Mouse (Mus musculus) midbrain, embryonic 16.5 days (tissue): ENCODE measurements around the gene Tex26. TPM values are rescaled to one million over a fixed set of nuclear protein-coding genes. Genes with fewer than 3 reads are reported as not detected.

Source experiments
- ATAC-seq: fragments of 200-750 bp; cut with Nextera tagmentation; 2 replicates; pipeline ENCODE4 v1.8.0; 2017; ENCODE audit warnings: moderate TSS enrichment
- H3K27ac ChIP-seq: fragments of 300-500 bp; sonication (generic); 2 replicates; pipeline ENCODE4 v1.5.1; 2014; ENCODE audit warnings: mild to moderate bottlenecking, low read length, mixed read lengths
- H3K27me3 ChIP-seq: fragments of 300-500 bp; sonication (generic); 2 replicates; pipeline ENCODE4 v1.6.1; 2014; ENCODE audit warnings: low read depth, low read length, mixed read lengths; ENCODE audit not compliant: control insufficient read depth, insufficient read depth
- H3K36me3 ChIP-seq: fragments of 300-500 bp; sonication (generic); 2 replicates; pipeline ENCODE4 v1.6.1; 2014; ENCODE audit warnings: mild to moderate bottlenecking, low read length, moderate library complexity, mixed read lengths; ENCODE audit not compliant: control insufficient read depth, insufficient read depth
- H3K4me1 ChIP-seq: fragments of 300-500 bp; sonication (generic); 2 replicates; pipeline ENCODE4 v1.6.1; 2014; ENCODE audit warnings: mild to moderate bottlenecking, low read length, mixed read lengths; ENCODE audit not compliant: control insufficient read depth, insufficient read depth
- H3K4me2 ChIP-seq: fragments of 300-500 bp; sonication (generic); 2 replicates; pipeline ENCODE4 v1.6.1; 2014; ENCODE audit warnings: mild to moderate bottlenecking, low read length, mixed read lengths
- H3K4me3 ChIP-seq: fragments of 300-500 bp; sonication (generic); 2 replicates; pipeline ENCODE4 v1.5.1; 2014; ENCODE audit warnings: low read depth, mild to moderate bottlenecking, low read length, moderate library complexity, mixed read lengths
- H3K9ac ChIP-seq: fragments of 300-500 bp; sonication (generic); 2 replicates; pipeline ENCODE4 v1.6.1; 2014; ENCODE audit warnings: low read depth, low read length, mixed read lengths
- H3K9me3 ChIP-seq: fragments of 300-500 bp; sonication (generic); replicated peaks from 2 replicates; pipeline ENCODE4 v1.6.1; 2014; ENCODE audit warnings: mild to moderate bottlenecking, low read length, mixed read lengths; ENCODE audit not compliant: control insufficient read depth, poor library complexity, severe bottlenecking
- WGBS: fragments of 180-500 bp; shearing (Covaris S2); extraction: QIAGEN DNeasy Blood & Tissue Kit; methylation state at CpG from one replicate; pipeline ENCODE4 v1.1.7; 2014; 5-methylcytosine and 5-hydroxymethylcytosine counted together
- polyA plus RNA-seq: library from polyadenylated mRNA; unstranded; fragments of >200 nt; fragmentation: Nextera tagmentation; extraction: Ambion mirVana; gene quantifications from 2 replicates; pipeline ENCODE4 v1.2.1, GENCODE M21; 2015

Tex26 gene
- polyA plus RNA-seq, 1 experiment from 2014 or later, result 2.0 TPM

GRCm38 (mm10) chr5:149508094-149509029 lies 68.9 kb downstream of the Tex26 start:
- no peak overlapping the region for H3K4me2 ChIP-seq
- WGBS, result 84% methylated on average over 20 of the region's 20 CpGs
- H3K27ac ChIP-seq, result no peak overlapping the region
- H3K36me3 ChIP-seq, result no peaks in the 10 kb centered on the region
- peaks cover 7% of the 10 kb centered on the region for H3K4me1 ChIP-seq
- H3K27me3 ChIP-seq, result no peaks in the 10 kb centered on the region
- no peak overlapping the region for H3K4me3 ChIP-seq
- no peak for ATAC-seq
- H3K9me3 ChIP-seq, result no peaks in the 10 kb centered on the region
- no peak overlapping the region for H3K9ac ChIP-seq

DNA sequence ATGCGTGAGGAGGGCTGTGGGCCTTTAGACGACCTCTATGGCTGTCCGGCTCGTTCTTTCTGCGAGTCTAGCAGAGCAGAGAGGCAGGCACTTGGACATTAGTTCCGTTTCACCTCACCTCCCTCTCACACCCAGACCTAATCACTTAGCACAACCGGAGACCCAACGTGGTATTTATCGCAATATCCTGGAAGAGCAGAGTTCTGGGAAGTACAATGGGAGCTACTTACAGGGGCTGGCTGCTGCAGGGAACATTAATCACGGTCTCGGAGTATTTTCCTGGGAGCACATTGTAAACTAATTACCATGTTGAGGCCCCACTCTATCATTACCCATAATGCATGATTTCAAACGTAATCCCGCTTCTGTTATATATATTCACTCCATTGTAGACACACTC lies 70.9 kb downstream of the Tex26 start:
- H3K9ac ChIP-seq, result no peak overlapping the region
- no peak for ATAC-seq
- WGBS, result 64% methylated on average over 13 of the region's 13 CpGs
- H3K4me1 ChIP-seq, result peaks cover 16% of the 10 kb centered on the region
- no peak overlapping the region for H3K27ac ChIP-seq
- H3K9me3 ChIP-seq, result no peaks in the 10 kb centered on the region
- H3K27me3 ChIP-seq, result no peaks in the 10 kb centered on the region
- no peaks in the 10 kb centered on the region for H3K36me3 ChIP-seq
- no peak overlapping the region for H3K4me3 ChIP-seq
- H3K4me2 ChIP-seq, result no peak overlapping the region

- no peak for ATAC-seq
- H3K4me1 ChIP-seq, result peaks cover 16% of the 10 kb centered on the region
- no peak overlapping the region for H3K27ac ChIP-seq
- no peak overlapping the region for H3K4me3 ChIP-seq
- 15% methylated on average over 3 of the region's 3 CpGs for WGBS
- H3K27me3 ChIP-seq, result no peaks in the 10 kb centered on the region
- no peaks in the 10 kb centered on the region for H3K36me3 ChIP-seq
- H3K4me2 ChIP-seq, result no peak overlapping the region
- no peaks in the 10 kb centered on the region for H3K9me3 ChIP-seq
- H3K9ac ChIP-seq, result no peak overlapping the region
These were observed 73.2 kb downstream of the Tex26 start for GRCm38 (mm10) chr5:149512695-149513094.

GRCm38 (mm10) chr5:149513438-149514086 lies 74.1 kb downstream of the Tex26 start:
- no peak for ATAC-seq
- H3K36me3 ChIP-seq, result no peaks in the 10 kb centered on the region
- no peaks in the 10 kb centered on the region for H3K9me3 ChIP-seq
- H3K4me2 ChIP-seq, result peak overlapping the region; percentile 38
- H3K4me3 ChIP-seq, result no peak overlapping the region
- peak overlapping the region; percentile 71 for H3K27ac ChIP-seq
- H3K9ac ChIP-seq, result no peak overlapping the region
- WGBS, result 23% methylated on average over 9 of the region's 9 CpGs
- no peaks in the 10 kb centered on the region for H3K27me3 ChIP-seq
- H3K4me1 ChIP-seq, result peaks cover 16% of the 10 kb centered on the region

DNA sequence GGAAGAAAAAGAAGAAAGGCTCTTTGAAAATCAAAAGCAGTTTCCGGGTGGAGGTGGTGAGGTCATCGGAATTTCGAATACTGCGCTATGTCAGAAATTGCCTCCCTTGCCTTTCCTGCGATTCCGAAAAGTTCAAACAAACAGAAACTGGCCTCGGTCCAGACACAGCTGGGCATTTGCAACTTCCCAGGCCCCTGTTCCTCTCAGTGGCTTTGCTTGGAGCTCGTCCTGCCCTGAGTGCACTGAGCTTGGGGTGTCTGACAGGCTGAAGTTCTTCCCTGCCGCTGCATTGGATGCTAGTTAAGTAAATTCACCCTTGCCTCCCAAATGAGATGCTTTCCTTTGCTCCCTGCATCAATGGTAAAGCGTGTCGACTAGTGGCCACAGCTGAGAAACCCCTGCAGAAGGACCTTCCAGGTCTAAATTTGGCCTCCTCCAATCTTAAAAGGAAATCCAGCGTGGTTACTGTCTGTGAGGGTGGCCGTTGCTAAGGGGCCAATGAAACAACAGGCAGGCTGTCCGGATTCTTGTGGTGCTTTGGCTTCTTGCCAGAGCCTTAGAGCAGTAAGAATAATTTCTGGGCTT lies 74.7 kb downstream of the Tex26 start:
- Histone ChIP-seq H3K4me3 (no peak overlapping the region), H3K9ac (no peak overlapping the region), H3K4me1 (peaks cover 16% of the 10 kb centered on the region), H3K9me3 (no peaks in the 10 kb centered on the region), H3K27me3 (no peaks in the 10 kb centered on the region), H3K27ac (peak overlapping the region; percentile 71), H3K36me3 (no peaks in the 10 kb centered on the region), H3K4me2 (peak overlapping the region; percentile 38)
- 9% methylated on average over 14 of the region's 14 CpGs for WGBS
- ATAC-seq, result peak; percentile 72

- peak overlapping the region; percentile 53 for H3K27ac ChIP-seq
- peaks cover 16% of the 10 kb centered on the region for H3K4me1 ChIP-seq
- H3K4me2 ChIP-seq, result no peak overlapping the region
These were observed 75.4 kb downstream of the Tex26 start for GRCm38 (mm10) chr5:149514890-149515289.

GRCm38 (mm10) chr5:149517116-149517515 lies 77.7 kb downstream of the Tex26 start:
- Histone ChIP-seq H3K4me1 (peaks cover 20% of the 10 kb centered on the region), H3K4me2 (no peak overlapping the region), H3K36me3 (no peaks in the 10 kb centered on the region), H3K27me3 (no peaks in the 10 kb centered on the region), H3K4me3 (no peak overlapping the region), H3K27ac (no peak overlapping the region), H3K9me3 (no peaks in the 10 kb centered on the region), H3K9ac (no peak overlapping the region)
- WGBS, result 72% methylated on average over 6 of the region's 6 CpGs
- no peak for ATAC-seq

More at GRCm38 (mm10) chr5:149514890-149515289, 75.4 kb downstream of the Tex26 start:
- H3K36me3 ChIP-seq, result no peaks in the 10 kb centered on the region
- no peak overlapping the region for H3K4me3 ChIP-seq
- no peak for ATAC-seq
- H3K27me3 ChIP-seq, result no peaks in the 10 kb centered on the region
- WGBS, result 38% methylated on average over 2 of the region's 3 CpGs
- no peak overlapping the region for H3K9ac ChIP-seq
- H3K9me3 ChIP-seq, result no peaks in the 10 kb centered on the region
